Mouse (Mus musculus) R1 (cell line): ENCODE data around the gene Nacc2.

ENCODE experiments used
- DNase-seq: peaks from one replicate; pipeline ENCODE4 v3.0.0-alpha.2; 2018; ENCODE audit warnings: low read depth, low spot score

Nacc2 gene

GRCm38 (mm10) chr2:26123079-26123648, at the start of gene Nacc2:
Gene Nacc2, minus strand, starts transcription at chr2:26123220.
- DNase-seq = no peak

GRCm38 (mm10) chr2:26172166-26172565, 49.1 kb upstream of the Nacc2 start:
- no peak for DNase-seq

- DNase-seq = no peak
These were observed 47.4 kb upstream of the Nacc2 start for GRCm38 (mm10) chr2:26170376-26170775.

GRCm38 (mm10) chr2:26168843-26169579, 46.0 kb upstream of the Nacc2 start:
- DNase-seq = no peak

- no peak for DNase-seq
These were observed 43.9 kb upstream of the Nacc2 start for GRCm38 (mm10) chr2:26166890-26167289.

- no peak for DNase-seq
These were observed 35.0 kb upstream of the Nacc2 start for GRCm38 (mm10) chr2:26158064-26158463.

GRCm38 (mm10) chr2:26156191-26156977, 33.4 kb upstream of the Nacc2 start:
- DNase-seq = no peak

- no peak for DNase-seq
These were observed 32.7 kb upstream of the Nacc2 start for GRCm38 (mm10) chr2:26155737-26156136.

- no peak for DNase-seq
These were observed 31.6 kb upstream of the Nacc2 start for GRCm38 (mm10) chr2:26154586-26154985.

GRCm38 (mm10) chr2:26153909-26154340, 30.9 kb upstream of the Nacc2 start:
- peak; percentile 85 for DNase-seq

GRCm38 (mm10) chr2:26153295-26153694, 30.3 kb upstream of the Nacc2 start:
- peak; percentile 62 for DNase-seq

- no peak for DNase-seq
These were observed 24.8 kb upstream of the Nacc2 start for GRCm38 (mm10) chr2:26147706-26148370.

- no peak for DNase-seq
These were observed 23.5 kb upstream of the Nacc2 start for GRCm38 (mm10) chr2:26146337-26147042.

- DNase-seq = no peak
These were observed 22.1 kb upstream of the Nacc2 start for GRCm38 (mm10) chr2:26145113-26145512.

- DNase-seq = no peak
These were observed 21.3 kb upstream of the Nacc2 start for GRCm38 (mm10) chr2:26144331-26144730.

GRCm38 (mm10) chr2:26143556-26143955, 20.5 kb upstream of the Nacc2 start:
- no peak for DNase-seq

GRCm38 (mm10) chr2:26142986-26143385, 20.0 kb upstream of the Nacc2 start:
- DNase-seq = no peak

- DNase-seq = no peak
These were observed 19.0 kb upstream of the Nacc2 start for GRCm38 (mm10) chr2:26141893-26142635.

GRCm38 (mm10) chr2:26140903-26141302, 17.9 kb upstream of the Nacc2 start:
- no peak for DNase-seq

- peak; percentile 99 for DNase-seq
These were observed 17.3 kb upstream of the Nacc2 start for GRCm38 (mm10) chr2:26140292-26140819.
